Mouse (Mus musculus) G1E (cell line): Measurements from ENCODE around the gene Col4a1. TPM values are rescaled to one million over a fixed set of nuclear protein-coding genes. Genes with fewer than 3 reads are reported as not detected.

Source experiments
- ATAC-seq: 2 replicates; pipeline ENCODE4 v1.8.0; 2016; ENCODE audit warnings: mild to moderate bottlenecking; ENCODE audit not compliant: insufficient number of reproducible peaks, poor library complexity, low FRiP score, severe bottlenecking; ENCODE audit errors: extremely low read depth
- DNase-seq: peaks from one replicate; pipeline ENCODE4 v3.0.0; 2012; ENCODE audit warnings: low spot score
- H3K27me3 ChIP-seq: 2 replicates; pipeline ENCODE4 v1.6.1; 2012; ENCODE audit warnings: mild to moderate bottlenecking, low read length, inconsistent platforms; ENCODE audit not compliant: insufficient read depth
- H3K36me3 ChIP-seq: replicated peaks from 2 replicates; pipeline ENCODE3; 2012; ENCODE audit warnings: mild to moderate bottlenecking, inconsistent platforms
- H3K4me1 ChIP-seq: 2 replicates; pipeline ENCODE4 v1.6.1; 2012; ENCODE audit warnings: low read depth, low read length, inconsistent platforms, mixed read lengths; ENCODE audit not compliant: insufficient read depth
- H3K4me3 ChIP-seq: 2 replicates; pipeline ENCODE4 v1.5.1; 2012; ENCODE audit warnings: low read depth, mild to moderate bottlenecking, inconsistent platforms, low read length, moderate library complexity, mixed read lengths
- H3K9me3 ChIP-seq: replicated peaks from 2 replicates; pipeline ENCODE4 v1.6.1; 2012; ENCODE audit warnings: inconsistent platforms
- CTCF ChIP-seq: IDR thresholded peaks from 2 replicates; pipeline ENCODE4 v1.5.1; 2012; ENCODE audit warnings: low read depth, low read length, inconsistent platforms, mixed read lengths
- GATA1 ChIP-seq: IDR thresholded peaks from 2 replicates; pipeline ENCODE4 v1.6.1; 2012; ENCODE audit warnings: borderline replicate concordance, low read length, inconsistent platforms, mixed read lengths
- GATA2 ChIP-seq: IDR thresholded peaks from 2 replicates; pipeline ENCODE4 v1.6.1; 2012; ENCODE audit warnings: low read depth, low read length, inconsistent platforms, borderline replicate concordance
- POLR2AphosphoS5 ChIP-seq: IDR thresholded peaks from 2 replicates; pipeline ENCODE4 v1.6.1; 2012; ENCODE audit warnings: low read depth, low read length, inconsistent platforms; ENCODE audit not compliant: insufficient replicate concordance
- TAL1 ChIP-seq: conservative IDR thresholded peaks from 2 replicates; pipeline ENCODE4 v1.6.1; 2012; ENCODE audit warnings: low read depth, low read length, inconsistent platforms, mixed read lengths
- polyA plus RNA-seq: library from polyadenylated mRNA; stranded (reverse); fragments of >175 nt; gene quantifications from 2 replicates; pipeline ENCODE4 v1.2.3, GENCODE M21; 2012
- total RNA-seq, 2 experiments: library from RNA; stranded (forward) in 1 of 2; stranded (reverse) in 1 of 2; fragments of 200-1000 nt in 1 of 2; fragments of >200 nt in 1 of 2; fragmentation: Nextera tagmentation in 1 of 2; gene quantifications; 2 replicates each; pipeline ENCODE4 v1.2.3; 2014 to 2017

The Col4a1 gene
- total and polyA plus RNA-seq, 3 experiments = 0.05 TPM; not detected in 2

- ATAC-seq = no peak
Observed at GRCm38 (mm10) chr8:11299317-11299602, 13.4 kb downstream of the Col4a1 start.

GRCm38 (mm10) chr8:11298531-11299316 is 13.9 kb downstream of the Col4a1 start:
- Histone ChIP-seq H3K36me3 (no peaks in the 10 kb centered on the region), H3K4me3 (no peak overlapping the region), H3K9me3 (no peaks in the 10 kb centered on the region), H3K4me1 (no peaks in the 10 kb centered on the region), H3K27me3 (no peaks in the 10 kb centered on the region)
- ATAC-seq (no peak), DNase-seq (no peak)
- TF ChIP-seq TAL1 (no peak), POLR2AphosphoS5 (no peak), GATA1 (no peak), CTCF (no peak), GATA2 (no peak)

More at GRCm38 (mm10) chr8:11299317-11299602, 13.4 kb downstream of the Col4a1 start:
- no peaks in the 10 kb centered on the region for H3K27me3 ChIP-seq
- no peak for DNase-seq
- H3K4me3 ChIP-seq = no peak overlapping the region
- H3K36me3 ChIP-seq = no peaks in the 10 kb centered on the region
- TF ChIP-seq POLR2AphosphoS5 (no peak), GATA1 (no peak), TAL1 (no peak)
- no peaks in the 10 kb centered on the region for H3K4me1 ChIP-seq
- H3K9me3 ChIP-seq = no peaks in the 10 kb centered on the region

- Histone ChIP-seq H3K4me1 (no peaks in the 10 kb centered on the region), H3K27me3 (no peaks in the 10 kb centered on the region), H3K9me3 (no peaks in the 10 kb centered on the region), H3K4me3 (no peak overlapping the region), H3K36me3 (no peaks in the 10 kb centered on the region)
- no peak for TF ChIP-seq GATA2
- TF ChIP-seq GATA1 = no peak
- no peak for TF ChIP-seq CTCF
- TF ChIP-seq TAL1 = no peak
- TF ChIP-seq POLR2AphosphoS5 = no peak
- ATAC-seq (no peak), DNase-seq (no peak)
Observed at GRCm38 (mm10) chr8:11297141-11297838, 15.3 kb downstream of the Col4a1 start.

GRCm38 (mm10) chr8:11296282-11296943 is 16.2 kb downstream of the Col4a1 start:
- H3K27me3 ChIP-seq = no peaks in the 10 kb centered on the region

GRCm38 (mm10) chr8:11292611-11293010 is 20.0 kb downstream of the Col4a1 start:
- no peaks in the 10 kb centered on the region for H3K36me3 ChIP-seq
- H3K27me3 ChIP-seq = peaks cover 12% of the 10 kb centered on the region
- no peak for ATAC-seq
- no peak for TF ChIP-seq POLR2AphosphoS5
- DNase-seq = no peak
- no peaks in the 10 kb centered on the region for H3K9me3 ChIP-seq
- H3K4me3 ChIP-seq = no peak overlapping the region
- no peaks in the 10 kb centered on the region for H3K4me1 ChIP-seq

More at GRCm38 (mm10) chr8:11296282-11296943, 16.2 kb downstream of the Col4a1 start:
- no peak for DNase-seq
- no peak for ATAC-seq
- Histone ChIP-seq H3K4me1 (no peaks in the 10 kb centered on the region), H3K4me3 (no peak overlapping the region), H3K9me3 (no peaks in the 10 kb centered on the region), H3K36me3 (no peaks in the 10 kb centered on the region)
- no peak for TF ChIP-seq GATA2
- no peak for TF ChIP-seq CTCF
- TF ChIP-seq TAL1 = no peak
- TF ChIP-seq POLR2AphosphoS5 = no peak
- TF ChIP-seq GATA1 = no peak

- no peak overlapping the region for H3K4me3 ChIP-seq
- peaks cover 14% of the 10 kb centered on the region for H3K27me3 ChIP-seq
- DNase-seq (no peak), ATAC-seq (no peak)
- no peak for TF ChIP-seq GATA1
- no peak for TF ChIP-seq TAL1
- no peak for TF ChIP-seq CTCF
- no peak for TF ChIP-seq POLR2AphosphoS5
- TF ChIP-seq GATA2 = no peak
- H3K9me3 ChIP-seq = no peaks in the 10 kb centered on the region
- H3K4me1 ChIP-seq = no peaks in the 10 kb centered on the region
- no peaks in the 10 kb centered on the region for H3K36me3 ChIP-seq
Observed at GRCm38 (mm10) chr8:11290533-11290932, 22.1 kb downstream of the Col4a1 start.
